Mouse (Mus musculus) intestine, embryonic 16.5 days (tissue): ENCODE measurements around the gene Zfp609. TPM values are rescaled to one million over a fixed set of nuclear protein-coding genes. Genes with fewer than 3 reads are reported as not detected.

ENCODE experiments used
- ATAC-seq: fragments of 200-750 bp; cut with Nextera tagmentation; 2 replicates; pipeline ENCODE4 v1.8.0; 2017; ENCODE audit warnings: moderate TSS enrichment, moderate library complexity
- H3K27ac ChIP-seq: fragments of 300-500 bp; sonication (generic); 2 replicates; pipeline ENCODE4 v1.5.1; 2014; ENCODE audit warnings: mild to moderate bottlenecking, low read length
- H3K27me3 ChIP-seq: fragments of 300-500 bp; sonication (generic); replicated peaks from 2 replicates; pipeline ENCODE4 v1.6.1; 2014; ENCODE audit warnings: low read length, control low read depth, mixed read lengths; ENCODE audit not compliant: control insufficient read depth, insufficient read depth
- H3K36me3 ChIP-seq: fragments of 300-500 bp; sonication (generic); 2 replicates; pipeline ENCODE4 v1.6.1; 2014; ENCODE audit warnings: low read length, control low read depth; ENCODE audit not compliant: control insufficient read depth, insufficient read depth
- H3K4me1 ChIP-seq: fragments of 300-500 bp; sonication (generic); 2 replicates; pipeline ENCODE4 v1.6.1; 2014; ENCODE audit warnings: low read length, control low read depth, mixed read lengths; ENCODE audit not compliant: control insufficient read depth, insufficient read depth
- H3K4me2 ChIP-seq: fragments of 300-500 bp; sonication (generic); 2 replicates; pipeline ENCODE4 v1.6.1; 2014; ENCODE audit warnings: low read depth, low read length, control low read depth
- H3K4me3 ChIP-seq: fragments of 300-500 bp; sonication (generic); 2 replicates; pipeline ENCODE4 v1.5.1; 2014; ENCODE audit warnings: mild to moderate bottlenecking, low read length
- H3K9ac ChIP-seq: fragments of 300-500 bp; sonication (generic); 2 replicates; pipeline ENCODE4 v1.6.1; 2014; ENCODE audit warnings: low read depth, low read length
- H3K9me3 ChIP-seq: fragments of 300-500 bp; sonication (generic); 2 replicates; pipeline ENCODE4 v1.6.1; 2016; ENCODE audit warnings: low read length, control low read depth; ENCODE audit not compliant: control insufficient read depth
- WGBS: fragments of 180-500 bp; shearing (Covaris S2); extraction: QIAGEN DNeasy Blood & Tissue Kit; methylation state at CpG from one replicate; pipeline ENCODE4 v1.1.7; 2014; 5-methylcytosine and 5-hydroxymethylcytosine counted together
- polyA plus RNA-seq: library from polyadenylated mRNA; unstranded; fragments of >200 nt; fragmentation: Nextera tagmentation; extraction: Ambion mirVana; gene quantifications from 2 replicates; pipeline ENCODE4 v1.2.1, GENCODE M21; 2015

Zfp609 gene
- polyA plus RNA-seq, 1 experiment from 2014 or later, result 4.2 TPM

DNA sequence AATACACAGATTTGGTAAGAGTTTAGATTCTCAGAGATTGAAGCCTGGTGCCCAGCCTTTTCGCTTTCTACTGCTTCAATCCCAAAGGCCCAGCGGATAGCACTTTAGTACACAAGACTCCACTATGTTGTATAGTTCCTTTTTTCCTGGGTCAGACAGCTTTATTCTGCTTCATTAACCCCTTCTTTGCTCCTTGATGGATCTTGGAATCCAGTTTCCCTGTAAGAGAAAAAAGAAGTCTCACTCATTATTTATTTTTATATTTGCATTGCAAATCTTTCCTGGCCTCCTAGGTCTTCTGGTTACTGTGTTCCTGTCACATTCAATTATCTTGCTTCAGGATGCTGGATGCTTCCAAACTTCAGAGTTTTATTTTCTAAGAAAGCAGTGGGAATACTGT, 5.9 kb upstream of the Zfp609 start:
- no peak for ATAC-seq
- no peak overlapping the region for H3K9ac ChIP-seq
- no peaks in the 10 kb centered on the region for H3K9me3 ChIP-seq

DNA sequence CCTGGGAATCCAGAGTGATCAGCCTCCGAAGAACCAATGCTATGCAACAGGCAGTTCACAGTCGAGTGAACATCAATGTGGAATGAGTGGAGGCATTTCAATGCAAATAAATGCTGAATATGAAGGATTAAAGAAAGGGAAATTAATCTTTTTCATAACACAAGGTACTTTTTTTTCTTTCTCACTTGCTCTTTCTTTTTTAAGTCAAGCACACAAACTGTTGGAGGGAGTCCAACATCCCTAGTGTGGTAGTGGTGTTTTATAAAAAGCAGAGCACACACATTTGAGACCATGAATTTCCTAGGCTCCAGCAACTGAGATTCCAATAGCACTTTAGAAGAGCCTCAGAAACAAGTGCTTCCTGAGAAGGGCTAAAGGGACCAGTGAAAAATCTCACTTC, 4.7 kb upstream of the Zfp609 start:
- no peaks in the 10 kb centered on the region for H3K36me3 ChIP-seq
- no peaks in the 10 kb centered on the region for H3K27me3 ChIP-seq
- no peaks in the 10 kb centered on the region for H3K9me3 ChIP-seq
- H3K4me1 ChIP-seq, result peaks cover 9% of the 10 kb centered on the region
- WGBS, result 40% methylated on average over 2 of the region's 2 CpGs
- no peak overlapping the region for H3K4me2 ChIP-seq
- no peak for ATAC-seq
- no peak overlapping the region for H3K27ac ChIP-seq
- no peak overlapping the region for H3K9ac ChIP-seq
- no peak overlapping the region for H3K4me3 ChIP-seq

More for the DNA sequence above, 5.9 kb upstream of the Zfp609 start:
- H3K4me1 ChIP-seq, result peaks cover 7% of the 10 kb centered on the region
- WGBS, result 77% methylated on average over 2 of the region's 2 CpGs
- H3K4me2 ChIP-seq, result no peak overlapping the region
- H3K4me3 ChIP-seq, result no peak overlapping the region
- H3K27ac ChIP-seq, result no peak overlapping the region
- H3K36me3 ChIP-seq, result no peaks in the 10 kb centered on the region
- no peaks in the 10 kb centered on the region for H3K27me3 ChIP-seq

DNA sequence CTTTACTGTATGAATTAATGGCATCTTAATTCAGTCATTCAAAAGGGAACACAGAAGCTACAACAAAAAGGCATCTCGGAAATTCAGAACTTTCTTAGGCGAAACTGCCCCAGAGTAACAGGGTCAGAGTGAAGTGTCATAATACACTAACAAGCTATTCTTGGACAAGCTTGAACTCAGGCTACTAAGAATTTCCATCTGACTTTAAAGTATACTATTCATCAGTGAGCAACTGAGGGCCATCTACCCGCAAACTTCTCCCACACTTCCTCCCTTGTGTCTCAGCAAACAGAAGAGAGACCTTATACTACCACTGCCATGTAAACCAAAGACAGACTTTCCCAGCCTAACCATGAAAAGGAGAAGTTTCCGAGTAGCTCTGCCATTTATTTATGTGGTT, 3.8 kb upstream of the Zfp609 start:
- Histone ChIP-seq H3K27ac (no peak overlapping the region), H3K4me2 (no peak overlapping the region), H3K9me3 (no peaks in the 10 kb centered on the region), H3K9ac (no peak overlapping the region), H3K27me3 (no peaks in the 10 kb centered on the region), H3K36me3 (no peaks in the 10 kb centered on the region), H3K4me1 (peaks cover 12% of the 10 kb centered on the region), H3K4me3 (no peak overlapping the region)
- no peak for ATAC-seq
- WGBS, result 57% methylated on average over 4 of the region's 4 CpGs

DNA sequence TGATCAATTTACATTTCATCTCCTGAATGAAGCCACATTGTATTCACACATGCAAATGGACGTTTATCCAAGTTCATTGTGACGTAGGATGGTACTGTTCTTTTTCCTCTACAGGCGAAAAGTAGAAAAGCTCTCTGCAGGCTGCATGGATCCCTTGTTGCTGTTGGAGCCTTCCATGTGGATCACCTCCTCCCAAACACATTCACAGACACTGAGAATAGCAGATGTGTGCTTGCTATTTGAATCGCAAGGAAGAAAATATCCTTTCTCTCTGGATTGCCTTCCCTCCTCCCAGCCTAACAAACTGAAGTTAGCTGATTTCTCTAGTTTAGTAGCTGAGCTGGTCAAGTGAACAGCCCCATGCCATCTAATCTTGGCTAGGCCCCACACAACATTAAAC, 2.9 kb upstream of the Zfp609 start:
- Histone ChIP-seq H3K4me3 (no peak overlapping the region), H3K27me3 (no peaks in the 10 kb centered on the region), H3K36me3 (no peaks in the 10 kb centered on the region), H3K27ac (no peak overlapping the region), H3K4me2 (no peak overlapping the region), H3K4me1 (peaks cover 19% of the 10 kb centered on the region), H3K9ac (no peak overlapping the region), H3K9me3 (no peaks in the 10 kb centered on the region)
- ATAC-seq, result no peak
- 79% methylated on average over 4 of the region's 4 CpGs for WGBS

DNA sequence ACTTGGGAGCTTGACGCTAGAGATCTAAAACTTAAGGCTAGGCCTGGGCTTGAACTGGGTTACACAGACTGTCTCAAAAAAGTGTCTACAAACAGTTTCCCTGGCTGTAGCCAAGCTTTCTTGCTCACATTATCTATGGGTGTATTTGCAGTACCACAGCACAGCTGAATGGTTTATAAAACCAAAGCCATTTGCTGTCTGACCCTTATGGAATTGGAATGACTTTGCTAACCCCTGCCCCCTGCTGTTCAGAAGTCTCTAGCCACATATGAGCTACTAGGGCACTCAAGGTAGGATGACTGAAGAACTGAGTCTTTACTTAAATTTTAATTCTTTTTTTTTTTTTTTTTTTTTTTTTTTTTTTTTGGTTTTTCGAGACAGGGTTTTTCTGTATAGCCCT, 2.0 kb upstream of the Zfp609 start:
- Histone ChIP-seq H3K27me3 (no peaks in the 10 kb centered on the region), H3K36me3 (no peaks in the 10 kb centered on the region), H3K9me3 (no peaks in the 10 kb centered on the region), H3K4me1 (peaks cover 25% of the 10 kb centered on the region), H3K4me2 (no peak overlapping the region), H3K9ac (no peak overlapping the region), H3K27ac (no peak overlapping the region), H3K4me3 (no peak overlapping the region)
- 90% methylated on average over 1 of the region's 2 CpGs for WGBS
- ATAC-seq, result no peak

DNA sequence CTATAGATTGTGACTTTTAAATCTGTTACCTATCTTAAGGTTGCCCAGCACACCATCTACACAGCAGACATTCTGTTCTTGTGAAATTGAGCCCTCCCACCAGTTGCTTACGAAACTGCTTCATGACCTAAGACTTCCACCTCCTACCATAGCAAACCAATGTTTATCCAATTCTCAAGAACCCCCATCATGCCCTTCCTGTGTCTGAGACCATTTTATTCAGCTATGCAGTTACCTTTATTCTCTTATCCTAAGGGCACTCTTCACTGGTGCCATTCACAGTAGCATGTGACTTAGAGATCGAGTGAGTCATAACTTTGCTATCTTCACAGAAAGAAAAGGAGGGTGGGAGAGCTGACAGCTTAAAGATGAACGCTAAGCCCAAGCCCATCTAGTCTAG, 1.1 kb upstream of the Zfp609 start:
- 0 out of 2 replicates have a peak, but pooled peaks have one; percentile 6 for ATAC-seq

DNA sequence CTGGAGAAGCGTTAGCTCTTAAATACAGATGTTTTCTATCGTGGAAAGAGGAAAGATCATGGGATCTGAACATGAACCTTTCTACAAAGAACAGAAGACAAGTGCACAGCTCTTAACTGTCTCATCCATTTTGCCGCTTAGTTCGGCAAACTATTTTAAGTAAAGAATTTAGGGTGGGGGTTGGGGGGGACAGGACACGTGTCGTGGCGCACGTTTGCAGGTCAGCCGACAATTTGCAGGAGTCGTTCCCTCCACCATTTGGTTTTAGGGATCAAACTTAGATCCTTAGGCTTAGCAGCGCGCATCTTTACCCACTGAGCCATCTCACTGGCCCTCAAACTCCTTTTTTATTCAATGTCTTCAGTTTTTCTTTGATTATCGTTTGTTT, 646 bp upstream of the Zfp609 start:
- no peaks in the 10 kb centered on the region for H3K27me3 ChIP-seq
- H3K27ac ChIP-seq, result peak overlapping the region; percentile 99
- ATAC-seq, result no peak
- peak overlapping the region; percentile 94 for H3K9ac ChIP-seq
- WGBS, result under 1% methylated on average over 13 of the region's 13 CpGs
- peak overlapping the region; percentile 88 for H3K4me3 ChIP-seq
- H3K4me2 ChIP-seq, result peak overlapping the region; percentile 86
- no peaks in the 10 kb centered on the region for H3K36me3 ChIP-seq
- peaks cover 34% of the 10 kb centered on the region for H3K4me1 ChIP-seq
- H3K9me3 ChIP-seq, result no peaks in the 10 kb centered on the region

More for the DNA sequence above, 1.1 kb upstream of the Zfp609 start:
- Histone ChIP-seq H3K4me3 (peak overlapping the region; percentile 88), H3K27me3 (no peaks in the 10 kb centered on the region), H3K4me2 (peak overlapping the region; percentile 86), H3K9me3 (no peaks in the 10 kb centered on the region), H3K27ac (peak overlapping the region; percentile 99; the same call in 1 of the 2 replicates), H3K36me3 (no peaks in the 10 kb centered on the region), H3K4me1 (peaks cover 31% of the 10 kb centered on the region), H3K9ac (peak overlapping the region; percentile 94; the same call in 1 of the 2 replicates)
- WGBS, result 8% methylated on average over 3 of the region's 3 CpGs

DNA sequence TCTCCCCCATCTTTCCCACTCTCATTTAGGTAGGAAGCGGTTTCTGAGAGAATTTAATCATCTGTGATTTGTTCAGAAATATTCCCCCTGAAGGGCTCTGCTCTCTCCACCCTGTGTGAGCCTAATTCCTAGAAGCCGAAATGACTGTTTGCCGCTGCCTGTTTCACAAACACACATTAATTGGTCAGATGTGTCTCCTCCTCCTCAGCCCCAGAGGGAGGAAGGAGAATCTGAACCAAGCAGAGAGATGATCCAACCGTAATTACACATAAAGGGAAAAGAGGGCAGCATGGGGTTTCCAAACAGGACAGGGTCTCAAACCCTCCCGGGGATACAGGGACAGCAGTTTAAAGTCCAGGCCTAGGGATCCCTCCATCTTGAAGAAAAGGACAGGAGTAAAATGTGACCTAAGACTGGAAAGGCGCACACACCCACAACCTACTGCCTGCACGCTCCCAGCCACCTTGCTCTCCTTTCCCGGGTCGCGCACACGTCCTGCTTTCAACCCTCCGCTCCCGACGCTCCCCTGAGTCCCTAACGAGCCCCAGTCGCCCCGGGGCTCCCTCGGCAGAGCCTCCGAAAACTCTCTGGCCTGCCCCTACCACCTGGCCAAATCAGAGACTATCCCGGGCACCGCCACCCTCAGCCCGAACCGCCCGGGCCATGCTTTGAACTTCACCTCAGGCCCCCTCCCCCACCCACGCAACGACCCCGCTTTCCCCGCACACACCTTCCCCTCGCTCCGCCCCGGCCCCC, 598 bp downstream of the Zfp609 start:
- H3K27me3 ChIP-seq, result no peaks in the 10 kb centered on the region
- H3K27ac ChIP-seq, result peak overlapping the region; percentile 99
- no peaks in the 10 kb centered on the region for H3K9me3 ChIP-seq
- H3K4me2 ChIP-seq, result peak overlapping the region; percentile 62
- peaks cover 32% of the 10 kb centered on the region for H3K4me1 ChIP-seq
- WGBS, result 1% methylated on average over 29 of the region's 31 CpGs
- ATAC-seq, result peak; percentile 51
- H3K36me3 ChIP-seq, result no peaks in the 10 kb centered on the region
- H3K4me3 ChIP-seq, result peak overlapping the region; percentile 88
- H3K9ac ChIP-seq, result peak overlapping the region; percentile 94

DNA sequence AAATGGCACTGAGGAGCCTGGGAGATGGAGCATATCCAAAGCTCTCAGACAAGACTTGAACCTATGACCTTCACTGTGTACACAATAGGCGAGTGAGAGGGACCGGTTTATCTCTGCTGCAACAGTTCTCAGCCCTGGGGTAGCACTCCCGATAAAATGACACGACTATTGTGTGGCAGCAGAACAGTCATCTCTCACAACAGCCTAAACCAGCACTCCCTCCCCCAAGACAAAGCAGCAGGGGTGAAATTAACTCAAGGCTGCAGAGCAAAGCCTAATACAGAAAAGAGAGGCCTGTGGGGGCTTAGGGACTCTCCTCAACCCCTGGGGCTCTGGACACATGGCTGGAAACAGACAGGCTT, 1.2 kb downstream of the Zfp609 start:
- Histone ChIP-seq H3K27me3 (no peaks in the 10 kb centered on the region), H3K36me3 (no peaks in the 10 kb centered on the region), H3K4me1 (peaks cover 31% of the 10 kb centered on the region), H3K9me3 (no peaks in the 10 kb centered on the region), H3K4me3 (peak overlapping the region; percentile 88), H3K27ac (peak overlapping the region; percentile 99), H3K4me2 (peak overlapping the region; percentile 62), H3K9ac (peak overlapping the region; percentile 94)
- no peak for ATAC-seq
- 0% methylated on average over 4 of the region's 4 CpGs for WGBS
